21 mouse cellular contexts compared by ENCODE assay signal in the genomic region with DNA sequence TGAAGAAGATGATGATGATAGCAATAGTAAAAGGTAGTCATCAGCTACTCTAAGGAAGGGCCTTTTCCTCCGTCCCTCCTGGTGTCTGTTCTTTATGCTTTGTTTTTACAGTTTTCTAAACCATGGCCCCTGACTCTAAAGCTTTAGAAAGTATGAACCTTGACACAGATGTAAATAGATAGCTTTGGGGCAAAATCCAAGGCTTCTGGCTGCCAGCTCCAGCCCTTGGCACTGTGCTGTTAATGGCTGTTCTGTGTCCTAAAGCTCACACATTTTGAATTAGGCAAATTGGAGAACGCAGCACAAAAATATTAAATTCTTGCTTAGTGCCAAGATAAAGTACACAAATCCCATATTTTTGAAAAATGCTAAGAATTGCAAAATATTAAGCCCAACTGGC.
A peak's percentile ranks its signal among the peaks of the same experiment; 100 is the strongest.
DNase-seq lines count a peak whose midpoint lies in the region; ATAC-seq and TF ChIP-seq lines count a peak whose summit lies in the region.
"Had no signal": no experiment of that assay in that cellular context is flagged by ENCODE, and none has a peak within 500 bp of the region (broad histone marks: within the 10 kb centered on the region; RNA-seq: fewer than 3 reads in every experiment).

No protein-coding gene starts in this region.

- H3K27ac ChIP-seq in embryonic facial prominence, embryonic 15.5 days (replicated peaks) = peak overlapping the region; percentile 63
- no peak overlapping the region for H3K27ac ChIP-seq in embryonic facial prominence, embryonic 10.5 days (replicated peaks)
- H3K27ac ChIP-seq in liver, adult 2 months (replicated peaks; ENCODE audit: insufficient read depth, low read depth, low read length) = no peak overlapping the region
- H3K27ac ChIP-seq in liver, embryonic 11.5 days (ENCODE audit: low read depth, low read length) = no peak overlapping the region
- H3K27ac ChIP-seq in liver, postnatal 0 days (ENCODE audit: low read depth) = no peak overlapping the region
- no peak overlapping the region for H3K27ac ChIP-seq in liver, embryonic 12.5 days

- no peak for TF ChIP-seq EP300 in liver, postnatal 0 days (IDR thresholded peaks at IDR 0.05; ENCODE audit: low read depth)

- peaks cover 7% of the 10 kb centered on the region; the same call in 1 of the 2 replicates for H3K27me3 ChIP-seq in embryonic facial prominence, embryonic 15.5 days
- H3K27me3 ChIP-seq in embryonic facial prominence, embryonic 10.5 days (replicated peaks; ENCODE audit: low read depth, poor library complexity, severe bottlenecking) = no peaks in the 10 kb centered on the region; the same call in 1 of the 2 replicates
- no peaks in the 10 kb centered on the region for H3K27me3 ChIP-seq in liver, adult 2 months (ENCODE audit: control insufficient read depth, insufficient read depth, low read length)
- H3K27me3 ChIP-seq in liver, embryonic 11.5 days (replicated peaks; ENCODE audit: control insufficient read depth, insufficient read depth, low read length) = no peaks in the 10 kb centered on the region
- no peaks in the 10 kb centered on the region for H3K27me3 ChIP-seq in liver, postnatal 0 days (ENCODE audit: insufficient read depth, low read length)
- no peaks in the 10 kb centered on the region; the same call in 1 of the 2 replicates for H3K27me3 ChIP-seq in liver, embryonic 12.5 days (replicated peaks)
- H3K27me3 ChIP-seq: CH12.LX, Patski had no signal

- H3K36me3 ChIP-seq in embryonic facial prominence, embryonic 15.5 days = no peaks in the 10 kb centered on the region
- H3K36me3 ChIP-seq in embryonic facial prominence, embryonic 10.5 days (replicated peaks) = no peaks in the 10 kb centered on the region
- no peaks in the 10 kb centered on the region for H3K36me3 ChIP-seq in liver, adult 2 months (ENCODE audit: control insufficient read depth, insufficient read depth, low read length)
- H3K36me3 ChIP-seq in liver, embryonic 11.5 days (ENCODE audit: control insufficient read depth, insufficient read depth, low read length) = no peaks in the 10 kb centered on the region
- no peaks in the 10 kb centered on the region for H3K36me3 ChIP-seq in liver, postnatal 0 days (replicated peaks; ENCODE audit: insufficient read depth, low read length)
- no peaks in the 10 kb centered on the region for H3K36me3 ChIP-seq in liver, embryonic 12.5 days
- H3K36me3 ChIP-seq: G1E had no signal

- no peak for ATAC-seq in embryonic facial prominence, embryonic 15.5 days (ENCODE audit: insufficient number of reproducible peaks, low FRiP score, low TSS enrichment, low read depth)
- ATAC-seq in liver, embryonic 11.5 days (replicated peaks; ENCODE audit: low FRiP score) = no peak
- peak; percentile 55; the same call in 1 of the 2 replicates for ATAC-seq in liver, postnatal 0 days
- no peak for ATAC-seq in liver, embryonic 12.5 days
- ATAC-seq: activated CD4-positive, CD25-positive, alpha-beta regulatory T cell, adult 4 months; CD4-positive, CD25-positive, alpha-beta regulatory T cell, adult 4 months; Patski had no signal

- no peak for TF ChIP-seq CTCF in liver, adult 2 months (IDR thresholded peaks at IDR 0.05; ENCODE audit: low read depth, low read length)
- no peak for TF ChIP-seq CTCF in liver, postnatal 0 days (IDR thresholded peaks at IDR 0.05; ENCODE audit: low read depth)

- no peak overlapping the region for H3K4me3 ChIP-seq in embryonic facial prominence, embryonic 15.5 days (replicated peaks)
- no peak overlapping the region for H3K4me3 ChIP-seq in embryonic facial prominence, embryonic 10.5 days
- no peak overlapping the region for H3K4me3 ChIP-seq in liver, adult 2 months (ENCODE audit: insufficient read depth, low read depth, low read length)
- no peak overlapping the region for H3K4me3 ChIP-seq in liver, embryonic 11.5 days (ENCODE audit: low read depth, low read length)
- no peak overlapping the region for H3K4me3 ChIP-seq in liver, postnatal 0 days (ENCODE audit: low read depth, low read length)
- H3K4me3 ChIP-seq in liver, embryonic 12.5 days = no peak overlapping the region

- no peak overlapping the region for H3K4me2 ChIP-seq in embryonic facial prominence, embryonic 15.5 days (replicated peaks)
- no peak overlapping the region for H3K4me2 ChIP-seq in liver, embryonic 11.5 days
- no peak overlapping the region for H3K4me2 ChIP-seq in liver, postnatal 0 days (ENCODE audit: low read depth, low read length)
- no peak overlapping the region for H3K4me2 ChIP-seq in liver, embryonic 12.5 days

- no peaks in the 10 kb centered on the region for H3K9me3 ChIP-seq in embryonic facial prominence, embryonic 15.5 days (replicated peaks)
- no peaks in the 10 kb centered on the region for H3K9me3 ChIP-seq in embryonic facial prominence, embryonic 10.5 days
- H3K9me3 ChIP-seq in liver, embryonic 11.5 days (ENCODE audit: control insufficient read depth, low read length) = no peaks in the 10 kb centered on the region
- H3K9me3 ChIP-seq in liver, postnatal 0 days (ENCODE audit: low read length) = no peaks in the 10 kb centered on the region
- no peaks in the 10 kb centered on the region for H3K9me3 ChIP-seq in liver, embryonic 12.5 days (replicated peaks)
- H3K9me3 ChIP-seq: G1E had no signal

- TF ChIP-seq POLR2A in liver, adult 2 months (IDR thresholded peaks at IDR 0.05; ENCODE audit: extremely low read depth, insufficient read depth, low read length) = no peak

- 54% methylated on average over 2 of the region's 2 CpGs for WGBS in embryonic facial prominence, embryonic 15.5 days
- 84% methylated on average over 2 of the region's 2 CpGs for WGBS in embryonic facial prominence, embryonic 10.5 days
- WGBS in liver, adult 2 months = 30% methylated on average over 2 of the region's 2 CpGs
- 83% methylated on average over 2 of the region's 2 CpGs for WGBS in liver, embryonic 11.5 days
- 64% methylated on average over 2 of the region's 2 CpGs for whole genome bisulfite sequencing in liver, postnatal 0 days (ENCODE audit: insufficient replicate concordance)
- WGBS in liver, embryonic 12.5 days (ENCODE audit: insufficient replicate concordance) = 69% methylated on average over 2 of the region's 2 CpGs

- no peak overlapping the region for H3K9ac ChIP-seq in embryonic facial prominence, embryonic 15.5 days
- H3K9ac ChIP-seq in liver, adult 2 months (ENCODE audit: low read depth, low read length) = no peak overlapping the region
- no peak overlapping the region for H3K9ac ChIP-seq in liver, embryonic 11.5 days (ENCODE audit: low read depth, low read length)
- H3K9ac ChIP-seq in liver, postnatal 0 days (replicated peaks) = no peak overlapping the region
- no peak overlapping the region for H3K9ac ChIP-seq in liver, embryonic 12.5 days

- H3K4me1 ChIP-seq in embryonic facial prominence, embryonic 15.5 days = peaks cover 26% of the 10 kb centered on the region
- H3K4me1 ChIP-seq in embryonic facial prominence, embryonic 10.5 days = peaks cover 31% of the 10 kb centered on the region
- H3K4me1 ChIP-seq in liver, adult 2 months (ENCODE audit: control insufficient read depth, insufficient read depth, low read length) = peaks cover 11% of the 10 kb centered on the region
- H3K4me1 ChIP-seq in liver, embryonic 11.5 days (replicated peaks; ENCODE audit: control insufficient read depth, insufficient read depth, low read length) = no peaks in the 10 kb centered on the region
- H3K4me1 ChIP-seq in liver, postnatal 0 days (ENCODE audit: insufficient read depth) = no peaks in the 10 kb centered on the region
- H3K4me1 ChIP-seq in liver, embryonic 12.5 days = no peaks in the 10 kb centered on the region

- DNase-seq in embryonic facial prominence, embryonic 10.5 days (ENCODE audit: low spot score) = no peak
- DNase-seq in liver, adult 2 months (ENCODE audit: extremely low read depth, low read depth, low spot score) = peak; percentile 70
- no peak for DNase-seq in liver, embryonic 11.5 days (ENCODE audit: low spot score)
- DNase-seq in liver, postnatal 0 days = no peak
- DNase-seq: adrenal gland, adult 2 months; adrenal gland, adult 8-10 months; adrenal gland, postnatal 10 days; adrenal gland, postnatal 14 days; adrenal gland, postnatal 25 days; adrenal gland, postnatal 36 days; B cell, adult 2 months; cerebellum, adult 11 months; cerebellum, adult 11-12 months; cerebellum, adult 18-20 months had no signal

- no peaks in the 10 kb centered on the region for H3K79me2 ChIP-seq in liver, adult 2 months (ENCODE audit: control insufficient read depth, insufficient read depth, low read length)
